Mouse (Mus musculus) bone marrow macrophage, adult 2 months (primary cell): Measurements from ENCODE around the gene Bcl2a1a. TPM values are rescaled to one million over a fixed set of nuclear protein-coding genes. Genes with fewer than 3 reads are reported as not detected.

ENCODE experiments used
- polyA plus RNA-seq: library from polyadenylated mRNA; stranded (reverse); fragments of >200 nt; gene quantifications from 2 replicates; pipeline ENCODE4 v1.2.4, GENCODE M21; 2012; ENCODE audit not compliant: missing spikeins, insufficient read depth, insufficient read length

Bcl2a1a gene
- polyA plus RNA-seq, 1 experiment: not detected

Other genes with a start within 250 kb of the Bcl2a1a start
- gene Mthfsl, start 236.6 kb upstream of the Bcl2a1a start, polyA plus RNA-seq: 78.7 and 82.6 TPM in 2 replicates
- gene Bcl2a1d, start 225.0 kb upstream of the Bcl2a1a start, polyA plus RNA-seq: 3.8 and 7.0 TPM in 2 replicates
- not detected in 2 replicates for gene Trim43c, start 117.7 kb upstream of the Bcl2a1a start, polyA plus RNA-seq
- gene Trim43b, start 135.9 kb downstream of the Bcl2a1a start, polyA plus RNA-seq: not detected in 2 replicates
- 6.7 and 8.9 TPM in 2 replicates for gene Bcl2a1b, start 242.3 kb downstream of the Bcl2a1a start, polyA plus RNA-seq
- gene Gm29094, start 242.5 kb downstream of the Bcl2a1a start, polyA plus RNA-seq: not detected in 2 replicates